Mouse (Mus musculus): ENCODE data around the gene Il4i1.

- TF ChIP-seq EP300 (IDR thresholded peaks at IDR 0.05; ENCODE audit: low read depth) (no peak), CTCF (IDR thresholded peaks at IDR 0.05; ENCODE audit: low read depth) (peak; percentile 46)
Observed at GRCm38 (mm10) chr7:44866276-44867009, 50.3 kb downstream of the Il4i1 start.
